Mouse (Mus musculus): ENCODE data around the gene Btf3.

- TF ChIP-seq CTCF (IDR thresholded peaks at IDR 0.05; ENCODE audit: low read depth, low read length) (no peak), POLR2A (IDR thresholded peaks at IDR 0.05; ENCODE audit: borderline replicate concordance, low read depth, low read length) (no peak)
These were observed 43.6 kb upstream of the Btf3 start for GRCm38 (mm10) chr13:98360391-98360790.

All from bone marrow macrophage, adult 2 months (primary cell).